ENCODE assay signal across 9 mouse cellular contexts in genomic region chr5:73633141-73633540, GRCm38 (mm10). TPM values are rescaled to one million over a fixed set of nuclear protein-coding genes. Genes with fewer than 3 reads are reported as not detected.
DNase-seq lines count a peak whose midpoint lies in the region; TF ChIP-seq lines count a peak whose summit lies in the region.
"Had no signal": no experiment of that assay in that cellular context is flagged by ENCODE, and none has a peak within 500 bp of the region (broad histone marks: within the 10 kb centered on the region; RNA-seq: fewer than 3 reads in every experiment).

No protein-coding gene starts in this region.

- H3K27me3 ChIP-seq in spleen, adult 2 months (ENCODE audit: control insufficient read depth, insufficient read depth, low read length) = no peaks in the 10 kb centered on the region
- H3K27me3 ChIP-seq: stomach, embryonic 15.5 days had no signal

- no peak overlapping the region for H3K4me3 ChIP-seq in spleen, adult 2 months (ENCODE audit: extremely low read depth, insufficient read depth, insufficient read length)
- H3K4me3 ChIP-seq in lung, adult 2 months (replicated peaks; ENCODE audit: extremely low read depth, low read depth, low read length) = no peak overlapping the region
- H3K4me3 ChIP-seq: stomach, embryonic 15.5 days had no signal

- H3K4me1 ChIP-seq in spleen, adult 2 months (ENCODE audit: control insufficient read depth, insufficient read depth, insufficient read length) = no peaks in the 10 kb centered on the region; the same call in 1 of the 2 replicates
- H3K4me1 ChIP-seq in lung, adult 2 months (ENCODE audit: control insufficient read depth, insufficient read depth, low read length) = no peaks in the 10 kb centered on the region
- H3K4me1 ChIP-seq: stomach, embryonic 15.5 days had no signal

- 52% methylated on average over 8 of the region's 8 CpGs for WGBS in spleen, adult 2 months
- WGBS in lung, adult 2 months = 52% methylated on average over 8 of the region's 8 CpGs

- H3K36me3 ChIP-seq in spleen, adult 2 months (ENCODE audit: control insufficient read depth, insufficient read depth, low read length) = peaks cover 5% of the 10 kb centered on the region
- H3K36me3 ChIP-seq: stomach, embryonic 15.5 days had no signal

- peak; percentile 67; the same call in 1 of the 2 replicates for TF ChIP-seq CTCF in spleen, adult 2 months (IDR thresholded peaks at IDR 0.05; ENCODE audit: extremely low read depth, insufficient read depth, insufficient read length, insufficient replicate concordance)
- TF ChIP-seq CTCF in lung, adult 2 months (IDR thresholded peaks at IDR 0.05; ENCODE audit: insufficient read depth, low read length) = peak; percentile 83

- no peak overlapping the region for H3K27ac ChIP-seq in spleen, adult 2 months (ENCODE audit: insufficient read depth, low read length)
- H3K27ac ChIP-seq: stomach, embryonic 15.5 days had no signal

- DNase-seq in spleen, adult 2 months (ENCODE audit: low read depth in 1 of 2, low spot score in 2 of 2) = peak in 1 of 2 experiments; percentile 46
- DNase-seq in spleen, adult 12 weeks (ENCODE audit: low spot score) = no peak
- peak; percentile 49 for DNase-seq in cerebellum, adult 11-12 months
- peak; percentile 83 to 88 for DNase-seq in frontal cortex, postnatal 25 days (ENCODE audit: low spot score in 2 of 2)
- peak; percentile 64 to 90 for DNase-seq in kidney, postnatal 36 days
- peak; percentile 71 for DNase-seq in lung, adult 2 months
- DNase-seq in right cerebral cortex, postnatal 25 days = peak; percentile 61
- DNase-seq in Muller cell, postnatal 12 days (ENCODE audit: inconsistent ontology term) = no peak

- TF ChIP-seq POLR2A in spleen, adult 2 months (IDR thresholded peaks at IDR 0.05; ENCODE audit: low read depth, low read length) = no peak
- TF ChIP-seq POLR2A in lung, adult 2 months (IDR thresholded peaks at IDR 0.05; ENCODE audit: borderline replicate concordance, extremely low read depth, low read depth, low read length) = no peak

RNA-seq across cellular contexts. Expression of gene Lrrc66, which starts 0.8 kb away (rescaled TPM):
- 0.04 TPM in 1 of 2 replicates, not detected in the other for polyA plus RNA-seq in spleen, adult 2 months (2012; rRNA removed)
- polyA plus RNA-seq in lung, adult 2 months (2012; rRNA removed) = 0.09 TPM in 1 of 2 replicates, not detected in the other

RNA-seq across cellular contexts. Expression of gene Sgcb, which starts 14.4 kb away (rescaled TPM):
- 2.4 and 3.0 TPM in 2 replicates for polyA plus RNA-seq in spleen, adult 2 months (2012; rRNA removed)
- 7.7 and 10.5 TPM in 2 replicates for polyA plus RNA-seq in lung, adult 2 months (2012; rRNA removed)

RNA-seq across cellular contexts. Expression of gene Spata18, which starts 18.0 kb away (rescaled TPM):
- not detected in 2 replicates for polyA plus RNA-seq in spleen, adult 2 months (2012; rRNA removed)
- 22.3 and 24.2 TPM in 2 replicates for polyA plus RNA-seq in lung, adult 2 months (2012; rRNA removed)

Comparison
In these comparisons a context has a peak if more than half of its experiments do, and no peak if none do; other contexts are left out.
1. DNase-seq: peak in cerebellum, adult 11-12 months (single experiment), frontal cortex, postnatal 25 days (2 of 2), kidney, postnatal 36 days (2 of 2), lung, adult 2 months (single experiment) and right cerebral cortex, postnatal 25 days (single experiment); none in spleen, adult 12 weeks (single experiment) and Muller cell, postnatal 12 days (single experiment).
2. RNA of gene Spata18, which starts 18.0 kb away (polyA plus RNA-seq): 22.3 to 24.2 TPM in lung, adult 2 months; not detected in spleen, adult 2 months; every median in the first group is over 10 times any median in the second.